ENCODE assay signal across 11 mouse cellular contexts in genomic region chr14:48674036-48674831, GRCm38 (mm10). TPM values are rescaled to one million over a fixed set of nuclear protein-coding genes. Genes with fewer than 3 reads are reported as not detected.
DNase-seq lines count a peak whose midpoint lies in the region; ATAC-seq lines count a peak whose summit lies in the region.
"Had no signal": no experiment of that assay in that cellular context is flagged by ENCODE, and none has a peak within 500 bp of the region (broad histone marks: within the 10 kb centered on the region; RNA-seq: fewer than 3 reads in every experiment).

No protein-coding gene starts in this region.

- peaks cover 95% of the 10 kb centered on the region for H3K27me3 ChIP-seq in kidney, embryonic 14.5 days (ENCODE audit: control insufficient read depth, insufficient read depth, low read length)
- H3K27me3 ChIP-seq in embryonic facial prominence, embryonic 10.5 days (replicated peaks; ENCODE audit: low read depth, poor library complexity, severe bottlenecking), result peaks cover 96% of the 10 kb centered on the region
- peaks cover 69% of the 10 kb centered on the region for H3K27me3 ChIP-seq in hindbrain, embryonic 11.5 days (ENCODE audit: control insufficient read depth, insufficient read depth, low read length)
- peaks cover 14% of the 10 kb centered on the region for H3K27me3 ChIP-seq in midbrain, embryonic 16.5 days (ENCODE audit: control insufficient read depth, insufficient read depth, low read depth, low read length)

- no peak overlapping the region for H3K4me3 ChIP-seq in kidney, embryonic 14.5 days (ENCODE audit: low read length)
- peak overlapping the region; percentile 53 for H3K4me3 ChIP-seq in embryonic facial prominence, embryonic 10.5 days
- no peak overlapping the region for H3K4me3 ChIP-seq in hindbrain, embryonic 11.5 days (ENCODE audit: low read depth, low read length)
- H3K4me3 ChIP-seq in midbrain, embryonic 16.5 days (ENCODE audit: low read depth, low read length), result peak overlapping the region; percentile 41

- 2% methylated on average over 36 of the region's 36 CpGs for WGBS in kidney, embryonic 14.5 days
- 2% methylated on average over 36 of the region's 36 CpGs for WGBS in embryonic facial prominence, embryonic 10.5 days
- WGBS in hindbrain, embryonic 11.5 days, result under 1% methylated on average over 36 of the region's 36 CpGs
- WGBS in midbrain, embryonic 16.5 days, result 2% methylated on average over 36 of the region's 36 CpGs

- H3K4me1 ChIP-seq in kidney, embryonic 14.5 days (ENCODE audit: control insufficient read depth, insufficient read depth, low read length), result no peaks in the 10 kb centered on the region
- peaks cover 10% of the 10 kb centered on the region for H3K4me1 ChIP-seq in embryonic facial prominence, embryonic 10.5 days
- no peaks in the 10 kb centered on the region for H3K4me1 ChIP-seq in hindbrain, embryonic 11.5 days (replicated peaks; ENCODE audit: control insufficient read depth, insufficient read depth, low read length)
- peaks cover 8% of the 10 kb centered on the region; the same call in 1 of the 2 replicates for H3K4me1 ChIP-seq in midbrain, embryonic 16.5 days (ENCODE audit: control insufficient read depth, insufficient read depth, low read length)

- no peak overlapping the region for H3K4me2 ChIP-seq in kidney, embryonic 14.5 days (replicated peaks; ENCODE audit: low read depth, low read length)
- H3K4me2 ChIP-seq in hindbrain, embryonic 11.5 days (replicated peaks; ENCODE audit: low read depth, low read length), result no peak overlapping the region; the same call in 1 of the 2 replicates
- peak overlapping the region; percentile 68 for H3K4me2 ChIP-seq in midbrain, embryonic 16.5 days (ENCODE audit: low read length)

- ATAC-seq in kidney, embryonic 14.5 days (ENCODE audit: low FRiP score, low TSS enrichment), result peak; percentile 12; the same call in 1 of the 2 replicates
- ATAC-seq in hindbrain, embryonic 11.5 days (ENCODE audit: low FRiP score), result peak; percentile 49; the same call in 1 of the 2 replicates
- peak; percentile 51 for ATAC-seq in midbrain, embryonic 16.5 days

- DNase-seq in kidney, postnatal 10 days, result no peak
- DNase-seq in embryonic facial prominence, embryonic 10.5 days (ENCODE audit: low spot score), result peak; percentile 47
- DNase-seq in hindbrain, embryonic 11.5 days (ENCODE audit: low spot score), result peak; percentile 45
- no peak for DNase-seq in kidney, postnatal 36 days
- DNase-seq in spleen, postnatal 10 days (ENCODE audit: low spot score in 2 of 2), result no peak
- no peak for DNase-seq in spleen, postnatal 14 days (ENCODE audit: low spot score in 2 of 2)
- DNase-seq: gastrocnemius, postnatal 10 days; lung, postnatal 4 days had no signal

- H3K9me3 ChIP-seq in kidney, embryonic 14.5 days (ENCODE audit: control insufficient read depth, low read length), result no peaks in the 10 kb centered on the region
- no peaks in the 10 kb centered on the region for H3K9me3 ChIP-seq in embryonic facial prominence, embryonic 10.5 days
- H3K9me3 ChIP-seq in hindbrain, embryonic 11.5 days (ENCODE audit: control insufficient read depth, low read length), result no peaks in the 10 kb centered on the region
- no peaks in the 10 kb centered on the region for H3K9me3 ChIP-seq in midbrain, embryonic 16.5 days (replicated peaks; ENCODE audit: control insufficient read depth, low read length, poor library complexity, severe bottlenecking)

- no peak overlapping the region for H3K9ac ChIP-seq in kidney, embryonic 14.5 days (ENCODE audit: low read depth, low read length)
- H3K9ac ChIP-seq in hindbrain, embryonic 11.5 days (ENCODE audit: low read depth, low read length), result no peak overlapping the region
- H3K9ac ChIP-seq in midbrain, embryonic 16.5 days (ENCODE audit: low read depth, low read length), result peak overlapping the region; percentile 68

- no peaks in the 10 kb centered on the region for H3K36me3 ChIP-seq in kidney, embryonic 14.5 days (ENCODE audit: control insufficient read depth, insufficient read depth, low read length)
- no peaks in the 10 kb centered on the region for H3K36me3 ChIP-seq in embryonic facial prominence, embryonic 10.5 days (replicated peaks)
- H3K36me3 ChIP-seq in hindbrain, embryonic 11.5 days (ENCODE audit: control insufficient read depth, insufficient read depth, low read length), result no peaks in the 10 kb centered on the region
- no peaks in the 10 kb centered on the region for H3K36me3 ChIP-seq in midbrain, embryonic 16.5 days (ENCODE audit: control insufficient read depth, insufficient read depth, low read length)

- H3K27ac ChIP-seq in kidney, embryonic 14.5 days (ENCODE audit: low read depth, low read length), result no peak overlapping the region
- peak overlapping the region; percentile 73 for H3K27ac ChIP-seq in embryonic facial prominence, embryonic 10.5 days (replicated peaks)
- no peak overlapping the region for H3K27ac ChIP-seq in hindbrain, embryonic 11.5 days (ENCODE audit: low read depth, low read length)
- H3K27ac ChIP-seq in midbrain, embryonic 16.5 days (ENCODE audit: low read length), result peak overlapping the region; percentile 69

RNA-seq across cellular contexts. Expression of gene Otx2, which starts 0.6 kb away (rescaled TPM):
- not detected in 2 replicates for polyA plus RNA-seq in kidney, embryonic 14.5 days (2014; fragmentation: Nextera tagmentation; extraction: Ambion mirVana)
- 12.8 and 15.2 TPM in 2 replicates for polyA plus RNA-seq in embryonic facial prominence, embryonic 10.5 days (2016; fragmentation: Nextera tagmentation; extraction: Ambion mirVana)
- 13.9 TPM in 2 replicates for polyA plus RNA-seq in hindbrain, embryonic 11.5 days (2014; fragmentation: Nextera tagmentation; extraction: Ambion mirVana)
- 69.3 and 79.5 TPM in 2 replicates for polyA plus RNA-seq in midbrain, embryonic 16.5 days (2015; fragmentation: Nextera tagmentation; extraction: Ambion mirVana)
- polyA plus RNA-seq: large intestine, adult 2 months had no signal

Comparison
In these comparisons a context has a peak if more than half of its experiments do, and no peak if none do; other contexts are left out.
1. H3K27ac ChIP-seq: peak in embryonic facial prominence, embryonic 10.5 days (single experiment) and midbrain, embryonic 16.5 days (single experiment); none in kidney, embryonic 14.5 days (single experiment) and hindbrain, embryonic 11.5 days (single experiment).
2. H3K4me3 ChIP-seq: peak in embryonic facial prominence, embryonic 10.5 days (single experiment) and midbrain, embryonic 16.5 days (single experiment); none in kidney, embryonic 14.5 days (single experiment) and hindbrain, embryonic 11.5 days (single experiment).
3. DNase-seq: peak in embryonic facial prominence, embryonic 10.5 days (single experiment) and hindbrain, embryonic 11.5 days (single experiment); none in kidney, postnatal 10 days (single experiment), kidney, postnatal 36 days (0 of 2), spleen, postnatal 10 days (0 of 2) and spleen, postnatal 14 days (0 of 2).
4. RNA of gene Otx2, which starts 0.6 kb away (polyA plus RNA-seq): 69.3 to 79.5 TPM in midbrain, embryonic 16.5 days, 12.8 to 15.2 TPM in embryonic facial prominence, embryonic 10.5 days and 13.9 TPM in hindbrain, embryonic 11.5 days; not detected in kidney, embryonic 14.5 days; every median in the first group is over 10 times any median in the second.
5. Peak in every context shown above with its lines, with median percentiles within 50 percentile points of each other: ATAC-seq.